Mouse (Mus musculus) kidney, embryonic 15.5 days (tissue): ENCODE measurements around the gene Tardbp. TPM values are rescaled to one million over a fixed set of nuclear protein-coding genes. Genes with fewer than 3 reads are reported as not detected.
A peak's percentile ranks its signal among the peaks of the same experiment; 100 is the strongest.

Experiments used
- ATAC-seq: fragments of 200-750 bp; cut with Nextera tagmentation; replicated peaks from 2 replicates; pipeline ENCODE4 v1.8.0; 2017; ENCODE audit warnings: moderate TSS enrichment; ENCODE audit not compliant: low FRiP score
- H3K27ac ChIP-seq: fragments of 300-500 bp; sonication (generic); 2 replicates; pipeline ENCODE4 v1.5.1; 2015; ENCODE audit warnings: mild to moderate bottlenecking, inconsistent platforms
- H3K27me3 ChIP-seq: fragments of 300-500 bp; sonication (generic); 2 replicates; pipeline ENCODE4 v1.6.1; 2015; ENCODE audit warnings: inconsistent platforms
- H3K36me3 ChIP-seq: fragments of 300-500 bp; sonication (generic); 2 replicates; pipeline ENCODE4 v1.6.1; 2015; ENCODE audit warnings: inconsistent platforms
- H3K4me1 ChIP-seq: fragments of 300-500 bp; sonication (generic); 2 replicates; pipeline ENCODE4 v1.6.1; 2015; ENCODE audit warnings: inconsistent platforms
- H3K4me2 ChIP-seq: fragments of 300-500 bp; sonication (generic); 2 replicates; pipeline ENCODE4 v1.6.1; 2015; ENCODE audit warnings: moderate library complexity, mild to moderate bottlenecking, inconsistent platforms
- H3K4me3 ChIP-seq: fragments of 300-500 bp; sonication (generic); replicated peaks from 2 replicates; pipeline ENCODE4 v1.5.1; 2015; ENCODE audit warnings: mild to moderate bottlenecking, inconsistent platforms
- H3K9ac ChIP-seq: fragments of 300-500 bp; sonication (generic); 2 replicates; pipeline ENCODE4 v1.6.1; 2015; ENCODE audit warnings: mild to moderate bottlenecking, inconsistent platforms
- H3K9me3 ChIP-seq: fragments of 300-500 bp; sonication (generic); replicated peaks from 2 replicates; pipeline ENCODE4 v1.6.1; 2016; ENCODE audit warnings: inconsistent platforms
- whole genome bisulfite sequencing: fragments of 180-500 bp; shearing (Covaris S2); methylation state at CpG from one replicate; pipeline ENCODE4 v1.1.7; 2015; ENCODE audit warnings: mixed read lengths; 5-methylcytosine and 5-hydroxymethylcytosine counted together
- polyA plus RNA-seq: library from polyadenylated mRNA; unstranded; fragments of >200 nt; fragmentation: Nextera tagmentation; extraction: Ambion mirVana; gene quantifications from 2 replicates; pipeline ENCODE4 v1.2.1, GENCODE M21; 2015

Tardbp gene
- polyA plus RNA-seq, result 360 and 392 TPM in 2 replicates

- Histone ChIP-seq H3K36me3 (peaks cover 35% of the 10 kb centered on the region), H3K9me3 (no peaks in the 10 kb centered on the region), H3K4me2 (peak within 1 kb of the TSS; percentile 80), H3K9ac (peak within 1 kb of the TSS; percentile 98), H3K27me3 (no peaks in the 10 kb centered on the region), H3K4me3 (peak within 1 kb of the TSS; percentile 87), H3K4me1 (peaks cover 30% of the 10 kb centered on the region), H3K27ac (peak within 1 kb of the TSS; percentile 96)
- under 1% methylated on average over 50 of the region's 51 CpGs for WGBS
- peak; percentile 97 for ATAC-seq
Observed at GRCm38 (mm10) chr4:148626623-148627185, at the start of gene Tardbp. Gene Tardbp, minus strand, starts transcription at chr4:148627019.

GRCm38 (mm10) chr4:148676188-148676960 lies 49.6 kb upstream of the Tardbp start:
- Histone ChIP-seq H3K9me3 (no peaks in the 10 kb centered on the region), H3K36me3 (no peaks in the 10 kb centered on the region), H3K27ac (peak overlapping the region; percentile 82), H3K4me2 (peak overlapping the region; percentile 30; the same call in 1 of the 2 replicates), H3K4me1 (peaks cover 47% of the 10 kb centered on the region), H3K4me3 (no peak overlapping the region), H3K27me3 (no peaks in the 10 kb centered on the region), H3K9ac (no peak overlapping the region)
- ATAC-seq, result peak; percentile 84
- WGBS, result 11% methylated on average over 16 of the region's 16 CpGs

DNA sequence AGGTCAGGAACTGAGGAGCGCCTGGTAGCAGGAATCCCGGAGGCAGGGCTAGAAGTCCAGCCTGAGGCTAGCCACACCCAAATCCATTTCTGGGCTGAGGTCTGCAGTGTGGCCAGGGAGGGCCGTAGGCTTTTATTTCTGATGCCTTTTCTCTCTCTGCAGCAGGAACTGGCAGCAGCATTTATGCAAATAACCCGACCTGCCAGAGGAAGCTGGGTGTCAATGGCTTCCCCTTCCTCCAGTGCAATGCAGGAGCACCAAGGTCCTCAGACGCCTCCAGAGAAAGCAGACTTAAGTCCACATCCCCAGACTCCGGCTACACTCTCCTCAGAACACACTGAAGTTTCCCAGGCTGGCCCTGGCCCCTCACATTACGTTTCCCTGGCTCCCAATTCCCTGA lies 48.2 kb upstream of the Tardbp start:
- Histone ChIP-seq H3K9ac (no peak overlapping the region), H3K4me1 (peaks cover 42% of the 10 kb centered on the region), H3K9me3 (no peaks in the 10 kb centered on the region), H3K36me3 (no peaks in the 10 kb centered on the region), H3K4me3 (no peak overlapping the region), H3K27me3 (no peaks in the 10 kb centered on the region), H3K4me2 (no peak overlapping the region), H3K27ac (peak overlapping the region; percentile 82)
- ATAC-seq, result no peak
- 34% methylated on average over 7 of the region's 7 CpGs for WGBS

DNA sequence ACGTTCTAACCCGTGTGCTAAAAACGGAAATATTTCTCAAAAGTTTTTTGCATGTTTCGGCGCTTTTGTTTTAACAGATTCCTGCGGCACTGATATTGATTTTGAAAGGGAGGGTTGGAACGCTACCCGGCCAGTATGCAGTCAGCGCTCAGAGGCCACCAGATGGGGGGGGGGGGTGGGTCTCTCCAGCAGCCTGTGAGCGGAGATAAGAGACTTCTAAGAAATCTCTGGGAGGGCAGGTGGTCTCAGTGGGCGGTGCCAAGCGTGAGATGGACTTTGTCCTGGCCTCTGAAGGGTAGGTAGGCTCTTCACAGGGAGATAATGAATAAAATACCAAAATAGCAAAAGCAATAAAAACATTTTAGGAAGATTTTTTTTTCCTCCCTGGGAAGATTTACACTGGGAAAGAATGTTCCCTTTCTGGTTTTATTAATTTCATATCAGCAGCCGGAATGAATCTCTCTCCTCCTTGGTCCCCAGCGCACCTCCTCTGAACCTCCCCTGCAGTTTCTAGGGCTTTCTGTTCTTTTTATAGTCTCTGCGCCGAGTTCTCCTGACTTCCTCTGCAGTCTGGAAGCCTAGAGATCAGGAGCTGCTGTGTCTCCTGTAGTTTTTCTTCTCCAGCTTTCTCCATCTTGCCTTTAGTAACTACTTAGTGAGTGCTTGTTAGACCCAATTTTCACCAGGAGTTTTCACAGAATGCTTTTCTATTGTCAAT lies 44.6 kb upstream of the Tardbp start:
- no peak for ATAC-seq

GRCm38 (mm10) chr4:148667006-148667755 lies 40.4 kb upstream of the Tardbp start:
- Histone ChIP-seq H3K9me3 (no peaks in the 10 kb centered on the region), H3K27me3 (peaks cover 4% of the 10 kb centered on the region; the same call in 1 of the 2 replicates), H3K36me3 (no peaks in the 10 kb centered on the region), H3K27ac (no peak overlapping the region), H3K4me2 (no peak overlapping the region), H3K9ac (no peak overlapping the region), H3K4me3 (no peak overlapping the region), H3K4me1 (peaks cover 9% of the 10 kb centered on the region)
- WGBS, result 78% methylated on average over 15 of the region's 15 CpGs
- ATAC-seq, result no peak

More for the DNA sequence above, 44.6 kb upstream of the Tardbp start:
- H3K9me3 ChIP-seq, result no peaks in the 10 kb centered on the region
- 51% methylated on average over 16 of the region's 16 CpGs for WGBS
- H3K4me3 ChIP-seq, result no peak overlapping the region
- no peak overlapping the region for H3K27ac ChIP-seq
- no peak overlapping the region for H3K4me2 ChIP-seq
- no peaks in the 10 kb centered on the region for H3K27me3 ChIP-seq
- peaks cover 23% of the 10 kb centered on the region for H3K4me1 ChIP-seq
- H3K36me3 ChIP-seq, result no peaks in the 10 kb centered on the region
- H3K9ac ChIP-seq, result no peak overlapping the region

DNA sequence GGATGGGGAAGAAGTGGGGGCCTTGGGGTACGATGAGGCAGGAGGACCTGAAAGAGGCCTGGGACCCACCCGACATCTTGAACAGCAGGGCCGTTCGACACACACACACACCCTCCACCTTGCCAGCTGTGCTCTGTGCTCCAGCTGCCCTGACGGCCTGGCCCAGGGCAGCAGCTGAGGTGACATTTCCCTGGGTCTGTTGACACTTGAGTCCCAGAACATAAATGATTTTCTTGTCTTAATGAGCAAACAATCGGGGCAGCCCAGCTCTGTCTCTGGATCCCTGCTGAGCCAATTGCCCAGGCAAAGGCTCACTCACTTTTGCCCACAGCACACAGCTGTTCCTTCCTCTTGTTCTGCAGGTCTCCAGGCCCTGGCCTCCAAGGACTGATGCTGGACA lies 37.2 kb upstream of the Tardbp start:
- Histone ChIP-seq H3K4me2 (no peak overlapping the region), H3K36me3 (no peaks in the 10 kb centered on the region), H3K27ac (no peak overlapping the region), H3K9me3 (no peaks in the 10 kb centered on the region), H3K27me3 (peaks cover 4% of the 10 kb centered on the region; the same call in 1 of the 2 replicates), H3K4me1 (peaks cover 16% of the 10 kb centered on the region), H3K4me3 (no peak overlapping the region), H3K9ac (no peak overlapping the region)
- 44% methylated on average over 6 of the region's 6 CpGs for WGBS
- no peak for ATAC-seq

DNA sequence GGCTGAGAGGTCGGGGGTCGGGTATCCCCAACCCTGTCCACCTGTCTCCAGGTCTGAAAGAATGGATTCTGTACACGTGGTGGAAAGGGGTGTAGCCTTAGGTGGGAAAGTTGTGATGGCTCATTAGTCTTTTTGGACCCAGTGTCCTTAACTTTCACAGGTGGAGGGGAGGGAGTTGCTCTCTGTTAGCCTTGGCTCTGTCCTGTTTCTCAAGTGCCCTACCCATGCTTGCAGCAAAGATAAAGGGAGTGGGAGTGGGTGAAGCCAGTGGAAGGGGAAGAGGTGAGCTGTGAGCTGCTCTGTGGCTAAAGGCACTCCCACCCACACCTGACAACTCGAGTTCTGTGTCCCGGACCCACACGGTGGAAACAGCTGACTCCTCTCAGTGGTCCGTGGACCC lies 36.5 kb upstream of the Tardbp start:
- Histone ChIP-seq H3K9ac (no peak overlapping the region), H3K36me3 (no peaks in the 10 kb centered on the region), H3K27me3 (peaks cover 4% of the 10 kb centered on the region; the same call in 1 of the 2 replicates), H3K4me3 (no peak overlapping the region), H3K4me2 (no peak overlapping the region), H3K9me3 (no peaks in the 10 kb centered on the region), H3K4me1 (peaks cover 16% of the 10 kb centered on the region), H3K27ac (no peak overlapping the region)
- 59% methylated on average over 7 of the region's 7 CpGs for WGBS
- ATAC-seq, result no peak

GRCm38 (mm10) chr4:148662168-148662965 lies 35.5 kb upstream of the Tardbp start:
- Histone ChIP-seq H3K27ac (no peak overlapping the region), H3K9ac (no peak overlapping the region), H3K4me3 (no peak overlapping the region), H3K4me2 (peak overlapping the region; percentile 44), H3K4me1 (peaks cover 16% of the 10 kb centered on the region), H3K27me3 (peaks cover 4% of the 10 kb centered on the region; the same call in 1 of the 2 replicates), H3K9me3 (no peaks in the 10 kb centered on the region), H3K36me3 (no peaks in the 10 kb centered on the region)
- ATAC-seq, result no peak
- 32% methylated on average over 21 of the region's 21 CpGs for WGBS

- no peak overlapping the region for H3K4me3 ChIP-seq
- 14% methylated on average over 3 of the region's 3 CpGs for WGBS
- peaks cover 4% of the 10 kb centered on the region; the same call in 1 of the 2 replicates for H3K27me3 ChIP-seq
- H3K27ac ChIP-seq, result peak overlapping the region; percentile 16; the same call in 1 of the 2 replicates
- H3K9me3 ChIP-seq, result no peaks in the 10 kb centered on the region
- no peak overlapping the region for H3K9ac ChIP-seq
- peaks cover 16% of the 10 kb centered on the region for H3K4me1 ChIP-seq
- H3K4me2 ChIP-seq, result no peak overlapping the region
- peak; percentile 85 for ATAC-seq
- H3K36me3 ChIP-seq, result no peaks in the 10 kb centered on the region
Observed at GRCm38 (mm10) chr4:148660174-148660573, 33.4 kb upstream of the Tardbp start.

- H3K9me3 ChIP-seq, result no peaks in the 10 kb centered on the region
- no peaks in the 10 kb centered on the region for H3K36me3 ChIP-seq
- no peak overlapping the region for H3K4me2 ChIP-seq
- 85% methylated on average over 13 of the region's 13 CpGs for WGBS
- no peak overlapping the region for H3K9ac ChIP-seq
- no peak for ATAC-seq
- no peak overlapping the region for H3K4me3 ChIP-seq
- no peaks in the 10 kb centered on the region; the same call in 1 of the 2 replicates for H3K27me3 ChIP-seq
- no peak overlapping the region for H3K27ac ChIP-seq
- H3K4me1 ChIP-seq, result peaks cover 16% of the 10 kb centered on the region
Observed at GRCm38 (mm10) chr4:148657776-148658175, 31.0 kb upstream of the Tardbp start.
